Mouse (Mus musculus): ENCODE data around the gene Wnt1. TPM values are rescaled to one million over a fixed set of nuclear protein-coding genes. Genes with fewer than 3 reads are reported as not detected.

Wnt1 gene
- polyA plus RNA-seq, 1 experiment from 2014 or later, result 2.0 TPM

DNA sequence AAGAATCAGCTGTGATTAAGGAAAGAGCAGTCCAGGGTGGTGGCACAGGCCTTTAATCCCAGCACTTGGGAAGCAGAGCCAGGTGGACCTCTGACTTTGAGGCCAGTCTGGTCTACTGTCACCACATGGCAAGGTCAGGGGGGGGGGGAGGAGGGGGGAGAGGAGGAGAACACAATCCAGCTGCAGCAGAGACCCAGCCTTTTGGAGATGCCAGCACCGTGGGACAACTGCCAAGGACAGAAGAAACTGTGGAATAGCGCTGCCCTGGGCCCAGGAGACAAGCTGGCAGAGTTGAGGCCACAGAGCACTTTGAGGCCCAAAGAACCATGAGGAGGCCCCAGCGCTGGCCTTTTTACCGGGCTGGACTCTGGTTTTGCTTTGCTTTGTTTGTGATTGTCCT, 23.7 kb upstream of the Wnt1 start:
- 66% methylated on average over 4 of the region's 4 CpGs for WGBS
- peaks cover 45% of the 10 kb centered on the region for H3K27me3 ChIP-seq (replicated peaks)

DNA sequence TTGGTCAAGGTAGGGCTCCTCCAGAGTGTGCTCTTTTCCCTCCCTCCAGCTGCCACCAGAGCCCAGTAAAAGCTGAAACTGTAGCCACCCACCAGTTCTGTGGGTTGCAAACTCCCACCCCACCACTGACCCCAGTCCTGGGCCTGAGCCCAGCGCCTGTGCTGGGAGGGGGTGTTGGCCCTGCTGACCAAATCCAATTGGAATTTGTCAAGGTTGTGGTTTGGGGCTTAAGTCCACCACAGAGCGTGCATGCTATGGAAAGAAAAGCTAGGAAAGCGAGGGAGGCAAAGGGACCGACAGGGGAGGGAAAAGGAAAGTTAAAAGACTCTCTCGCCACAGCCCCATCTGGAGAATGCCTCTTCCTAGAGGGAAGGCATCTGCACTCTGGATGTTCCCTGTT, 21.4 kb upstream of the Wnt1 start:
- H3K9ac ChIP-seq (replicated peaks), result no peak overlapping the region
- peaks cover 22% of the 10 kb centered on the region for H3K4me1 ChIP-seq
- H3K27ac ChIP-seq (replicated peaks), result no peak overlapping the region
- no peak for ATAC-seq (ENCODE audit: low FRiP score)
- H3K27me3 ChIP-seq (replicated peaks), result peaks cover 67% of the 10 kb centered on the region
- H3K9me3 ChIP-seq (replicated peaks), result no peaks in the 10 kb centered on the region
- no peaks in the 10 kb centered on the region for H3K36me3 ChIP-seq
- WGBS, result 23% methylated on average over 5 of the region's 5 CpGs
- H3K4me3 ChIP-seq (replicated peaks), result no peak overlapping the region
- no peak overlapping the region for H3K4me2 ChIP-seq

More for the DNA sequence above, 23.7 kb upstream of the Wnt1 start:
- Histone ChIP-seq H3K9ac (replicated peaks) (no peak overlapping the region), H3K4me3 (replicated peaks) (no peak overlapping the region), H3K27ac (replicated peaks) (no peak overlapping the region), H3K36me3 (no peaks in the 10 kb centered on the region), H3K4me1 (peaks cover 21% of the 10 kb centered on the region), H3K9me3 (replicated peaks) (no peaks in the 10 kb centered on the region), H3K4me2 (no peak overlapping the region)
- ATAC-seq (ENCODE audit: low FRiP score), result no peak

DNA sequence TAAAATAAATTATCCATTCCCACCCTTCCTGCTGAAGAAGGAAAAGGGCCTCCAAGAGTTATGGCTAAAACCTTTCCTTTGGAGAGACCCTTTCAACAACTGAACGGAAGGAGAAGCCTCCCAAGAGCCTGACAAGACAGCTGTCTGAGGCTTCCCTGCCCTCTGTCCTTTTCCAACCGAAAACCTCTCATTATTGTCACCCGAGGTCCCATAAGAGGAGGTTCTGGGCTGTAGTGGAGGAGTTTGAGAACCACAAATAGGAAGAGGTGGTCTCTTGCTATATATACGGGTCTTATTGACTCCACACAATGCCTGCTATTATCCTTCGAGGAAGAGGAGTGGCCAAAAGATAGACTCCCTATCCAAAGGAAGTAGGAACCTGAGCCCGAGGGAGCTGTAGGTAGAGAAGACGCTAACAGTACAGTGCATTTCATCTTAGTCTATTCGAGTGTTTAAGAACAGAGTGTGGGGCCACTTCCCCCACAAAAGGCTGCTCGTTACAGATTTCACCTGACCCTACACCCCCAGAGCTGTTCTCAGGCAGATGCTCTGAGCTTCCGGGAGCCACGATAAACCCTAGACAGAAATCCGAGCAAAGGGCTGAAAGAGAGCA, 17.7 kb upstream of the Wnt1 start:
- no peak for ATAC-seq (ENCODE audit: low FRiP score)

DNA sequence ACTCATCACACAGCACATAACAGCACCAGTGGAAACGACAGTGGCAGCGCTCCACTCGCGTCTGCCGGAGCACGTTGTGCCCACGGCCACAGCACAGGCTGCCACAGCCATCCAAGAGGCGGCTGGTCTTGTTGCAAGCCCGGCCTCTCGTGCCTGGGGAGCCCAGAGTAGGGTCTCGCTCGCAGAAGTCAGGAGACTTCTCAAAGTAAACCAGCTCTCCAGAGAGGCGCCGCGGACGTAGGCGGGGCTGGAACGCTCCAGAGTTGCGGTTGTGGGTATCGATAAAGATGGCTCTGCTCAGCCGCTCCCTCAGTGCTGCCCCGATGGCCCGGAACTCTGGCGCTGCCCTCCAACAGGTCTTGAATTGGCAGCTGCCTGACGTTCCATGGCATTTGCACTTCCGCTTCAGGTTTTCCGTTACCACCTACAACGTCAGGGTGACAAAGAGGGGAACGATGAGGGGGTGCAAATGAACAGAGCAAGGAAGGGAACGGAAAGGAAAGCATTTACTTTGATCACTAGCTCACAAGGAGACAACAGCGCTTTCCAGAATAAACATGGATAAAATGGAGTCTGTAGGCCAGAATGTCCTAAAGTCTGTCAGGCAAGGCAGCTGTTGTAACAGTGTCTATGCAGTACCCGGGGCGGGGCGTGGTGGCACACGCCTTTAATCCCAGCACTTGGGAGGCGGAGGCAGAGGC, 17.0 kb upstream of the Wnt1 start:
- ATAC-seq (ENCODE audit: low FRiP score), result no peak
- H3K4me1 ChIP-seq, result peaks cover 35% of the 10 kb centered on the region
- peaks cover 96% of the 10 kb centered on the region for H3K27me3 ChIP-seq (replicated peaks)
- no peaks in the 10 kb centered on the region for H3K36me3 ChIP-seq
- peak overlapping the region; percentile 14; the same call in 1 of the 2 replicates for H3K9ac ChIP-seq (replicated peaks)
- 3% methylated on average over 36 of the region's 36 CpGs for WGBS
- no peaks in the 10 kb centered on the region for H3K9me3 ChIP-seq (replicated peaks)
- H3K4me3 ChIP-seq (replicated peaks), result peak overlapping the region; percentile 24
- no peak overlapping the region for H3K27ac ChIP-seq (replicated peaks)
- peak overlapping the region; percentile 51 for H3K4me2 ChIP-seq

More for the DNA sequence above, 17.7 kb upstream of the Wnt1 start:
- Histone ChIP-seq H3K27me3 (replicated peaks) (peaks cover 88% of the 10 kb centered on the region), H3K9me3 (replicated peaks) (no peaks in the 10 kb centered on the region), H3K4me2 (peak overlapping the region; percentile 51), H3K4me3 (replicated peaks) (peak overlapping the region; percentile 24), H3K9ac (replicated peaks) (peak overlapping the region; percentile 14; the same call in 1 of the 2 replicates), H3K27ac (replicated peaks) (no peak overlapping the region), H3K4me1 (peaks cover 28% of the 10 kb centered on the region), H3K36me3 (no peaks in the 10 kb centered on the region)
- WGBS, result 4% methylated on average over 12 of the region's 12 CpGs

DNA sequence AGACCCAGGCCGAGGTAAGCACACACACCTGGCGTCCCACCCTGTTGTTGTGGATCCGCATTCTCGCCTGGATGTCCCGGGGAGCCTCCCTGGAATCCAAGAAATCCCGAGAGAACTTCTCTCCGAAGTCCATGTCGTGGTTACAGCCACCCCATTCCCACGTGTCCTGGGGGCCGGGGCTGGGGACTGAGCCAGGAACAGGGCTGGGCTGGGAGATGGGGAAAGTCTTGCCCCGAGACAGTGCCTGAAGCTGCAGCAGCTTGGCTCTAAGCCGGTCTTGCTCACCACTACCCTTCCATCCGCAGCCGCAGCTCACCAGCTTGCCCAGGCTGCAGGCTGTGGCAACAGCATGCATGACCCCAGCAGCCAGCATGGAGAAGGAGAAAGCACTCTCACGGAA, 15.6 kb upstream of the Wnt1 start:
- WGBS, result 6% methylated on average over 15 of the region's 15 CpGs
- no peak for ATAC-seq (ENCODE audit: low FRiP score)
- Histone ChIP-seq H3K27me3 (replicated peaks) (peaks cover 98% of the 10 kb centered on the region), H3K4me2 (no peak overlapping the region), H3K9ac (replicated peaks) (no peak overlapping the region), H3K4me1 (peaks cover 44% of the 10 kb centered on the region), H3K36me3 (no peaks in the 10 kb centered on the region), H3K9me3 (replicated peaks) (no peaks in the 10 kb centered on the region), H3K27ac (replicated peaks) (no peak overlapping the region), H3K4me3 (replicated peaks) (no peak overlapping the region)

DNA sequence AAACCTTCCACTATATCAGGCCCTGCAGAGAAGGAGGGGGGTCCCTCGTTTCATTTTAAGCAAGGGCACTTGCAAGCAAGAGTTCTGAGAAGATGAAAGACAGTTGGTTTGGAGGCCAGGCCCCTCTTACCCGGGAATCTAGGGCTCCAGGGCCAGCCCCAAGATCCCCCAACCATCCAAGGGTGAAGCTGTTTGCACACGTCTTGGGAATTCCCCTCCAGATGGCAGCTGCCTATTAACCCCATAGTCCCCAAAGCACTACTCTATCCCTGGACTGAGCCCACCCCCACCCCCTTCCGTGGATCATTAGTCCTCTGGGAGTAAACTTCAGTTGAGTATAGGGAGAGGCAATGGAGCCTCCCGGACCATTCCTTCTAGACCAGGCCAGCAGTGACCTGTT, 14.1 kb upstream of the Wnt1 start:
- Histone ChIP-seq H3K4me2 (no peak overlapping the region), H3K4me3 (replicated peaks) (no peak overlapping the region), H3K27ac (replicated peaks) (no peak overlapping the region), H3K9me3 (replicated peaks) (no peaks in the 10 kb centered on the region), H3K4me1 (peaks cover 44% of the 10 kb centered on the region), H3K27me3 (replicated peaks) (peaks cover 98% of the 10 kb centered on the region), H3K36me3 (no peaks in the 10 kb centered on the region), H3K9ac (replicated peaks) (no peak overlapping the region)
- WGBS, result 2% methylated on average over 5 of the region's 5 CpGs
- ATAC-seq (ENCODE audit: low FRiP score), result no peak

DNA sequence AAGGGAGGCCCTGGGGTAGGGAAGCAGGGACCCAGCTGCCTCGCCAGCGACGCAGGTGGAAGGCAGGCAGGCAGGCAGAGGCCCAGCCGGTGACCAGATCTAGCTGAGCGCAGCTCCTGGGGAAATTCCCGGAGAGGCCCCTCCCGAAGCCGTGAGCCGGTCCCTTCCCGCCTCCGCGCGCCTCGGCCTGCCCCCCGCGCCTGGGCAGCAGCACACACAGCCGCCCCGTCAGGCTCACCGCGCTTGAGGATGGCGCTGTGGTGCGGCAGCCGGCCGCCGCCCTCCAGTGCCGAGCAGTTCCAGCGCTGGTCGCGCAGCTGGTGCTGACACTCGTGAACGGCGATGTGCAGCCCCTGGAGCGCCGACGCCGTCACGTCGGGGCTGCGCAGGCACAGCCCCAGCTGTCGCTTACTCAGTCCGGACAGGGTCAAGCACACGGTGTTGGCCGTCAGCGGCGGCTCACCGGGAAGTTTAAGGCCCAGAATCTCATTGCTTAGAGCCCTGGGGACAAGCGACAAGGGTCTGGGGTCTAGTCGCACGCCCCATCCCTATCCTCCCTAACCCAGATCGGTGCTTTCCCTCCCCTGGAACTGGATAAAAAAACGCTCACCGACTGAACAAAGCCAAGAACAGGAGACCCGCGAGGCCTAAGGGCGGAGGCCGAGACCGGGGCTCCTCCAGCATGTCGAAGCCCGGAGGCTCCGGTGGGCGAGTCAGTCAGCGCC, 13.2 kb upstream of the Wnt1 start:
- H3K9ac ChIP-seq (replicated peaks), result no peak overlapping the region; the same call in 1 of the 2 replicates
- WGBS, result under 1% methylated on average over 62 of the region's 62 CpGs
- H3K27me3 ChIP-seq (replicated peaks), result peaks cover 98% of the 10 kb centered on the region
- peak overlapping the region; percentile 29 for H3K4me3 ChIP-seq (replicated peaks)
- H3K4me1 ChIP-seq, result peaks cover 47% of the 10 kb centered on the region
- peak overlapping the region; percentile 50 for H3K4me2 ChIP-seq
- ATAC-seq (ENCODE audit: low FRiP score), result peak; percentile 42; the same call in 1 of the 2 replicates
- no peaks in the 10 kb centered on the region for H3K9me3 ChIP-seq (replicated peaks)
- no peak overlapping the region for H3K27ac ChIP-seq (replicated peaks)
- no peaks in the 10 kb centered on the region for H3K36me3 ChIP-seq

DNA sequence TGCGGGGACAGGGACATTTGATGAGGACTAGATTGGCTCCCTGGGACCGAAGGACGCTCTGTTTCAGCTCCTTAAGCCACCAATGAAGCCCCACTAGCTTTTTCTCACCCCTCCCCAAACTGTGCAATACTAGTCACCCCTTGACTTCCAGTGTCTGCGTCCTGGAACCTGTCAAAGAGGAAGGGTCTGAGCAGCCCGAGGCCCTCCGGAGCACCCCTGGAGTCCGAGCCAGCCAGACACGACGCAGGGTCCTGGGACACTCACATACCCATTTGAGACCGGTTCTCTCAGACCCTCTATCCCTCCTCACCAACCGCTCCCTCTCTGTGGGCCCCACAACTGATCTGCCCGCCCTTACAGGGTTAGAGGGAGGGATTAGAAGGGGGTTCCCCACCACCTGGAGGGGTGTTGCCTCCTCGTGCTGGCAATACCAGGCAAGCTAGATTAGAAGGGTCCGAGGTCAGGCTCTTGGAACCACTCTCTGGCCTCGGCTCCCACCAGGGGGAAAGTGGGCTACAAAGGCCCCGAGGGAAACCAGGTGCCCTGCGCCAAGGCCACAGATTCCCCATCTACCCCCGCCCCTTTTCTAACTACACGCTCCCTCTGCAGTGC, 12.5 kb upstream of the Wnt1 start:
- no peak for ATAC-seq (ENCODE audit: low FRiP score)
- Histone ChIP-seq H3K4me3 (replicated peaks) (peak overlapping the region; percentile 29), H3K4me1 (peaks cover 44% of the 10 kb centered on the region), H3K4me2 (no peak overlapping the region), H3K9me3 (replicated peaks) (no peaks in the 10 kb centered on the region), H3K27ac (replicated peaks) (no peak overlapping the region), H3K36me3 (no peaks in the 10 kb centered on the region), H3K9ac (replicated peaks) (no peak overlapping the region), H3K27me3 (replicated peaks) (peaks cover 98% of the 10 kb centered on the region)
- 4% methylated on average over 19 of the region's 19 CpGs for WGBS

DNA sequence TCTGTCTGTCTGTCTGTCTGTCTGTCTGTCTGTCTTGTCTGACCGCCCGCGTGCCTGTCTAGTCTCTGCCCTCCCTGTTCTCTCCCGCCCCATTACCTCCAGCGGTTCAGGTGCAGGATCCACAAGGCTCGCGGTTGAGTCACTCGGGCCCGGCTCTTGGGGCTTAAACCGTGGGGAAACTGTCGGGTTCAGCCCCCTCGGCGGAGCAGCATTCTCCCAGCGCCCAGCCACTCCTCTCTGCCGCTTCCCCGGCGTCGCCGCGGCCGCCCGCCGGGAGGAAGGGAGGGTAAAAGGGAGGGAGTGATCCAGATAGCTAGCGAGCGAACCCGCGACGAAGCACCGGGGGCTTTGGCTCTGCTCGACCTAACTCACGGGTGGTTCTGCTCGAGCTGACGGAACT, 11.9 kb upstream of the Wnt1 start, which contains the start of gene Wnt10b:
Gene Wnt10b, minus strand, starts transcription at position 389 of the 400 bp plus-strand sequence.
- no peak within 1 kb of the TSS for H3K27ac ChIP-seq (replicated peaks)
- peak within 1 kb of the TSS; percentile 31; the same call in 1 of the 2 replicates for H3K9ac ChIP-seq (replicated peaks)
- under 1% methylated on average over 27 of the region's 33 CpGs for WGBS
- H3K4me2 ChIP-seq, result peak within 1 kb of the TSS; percentile 55
- ATAC-seq (ENCODE audit: low FRiP score), result no peak
- peaks cover 96% of the 10 kb centered on the region for H3K27me3 ChIP-seq (replicated peaks)
- H3K9me3 ChIP-seq (replicated peaks), result no peaks in the 10 kb centered on the region
- H3K4me3 ChIP-seq (replicated peaks), result peak within 1 kb of the TSS; percentile 29
- peaks cover 38% of the 10 kb centered on the region for H3K4me1 ChIP-seq
- H3K36me3 ChIP-seq, result no peaks in the 10 kb centered on the region

DNA sequence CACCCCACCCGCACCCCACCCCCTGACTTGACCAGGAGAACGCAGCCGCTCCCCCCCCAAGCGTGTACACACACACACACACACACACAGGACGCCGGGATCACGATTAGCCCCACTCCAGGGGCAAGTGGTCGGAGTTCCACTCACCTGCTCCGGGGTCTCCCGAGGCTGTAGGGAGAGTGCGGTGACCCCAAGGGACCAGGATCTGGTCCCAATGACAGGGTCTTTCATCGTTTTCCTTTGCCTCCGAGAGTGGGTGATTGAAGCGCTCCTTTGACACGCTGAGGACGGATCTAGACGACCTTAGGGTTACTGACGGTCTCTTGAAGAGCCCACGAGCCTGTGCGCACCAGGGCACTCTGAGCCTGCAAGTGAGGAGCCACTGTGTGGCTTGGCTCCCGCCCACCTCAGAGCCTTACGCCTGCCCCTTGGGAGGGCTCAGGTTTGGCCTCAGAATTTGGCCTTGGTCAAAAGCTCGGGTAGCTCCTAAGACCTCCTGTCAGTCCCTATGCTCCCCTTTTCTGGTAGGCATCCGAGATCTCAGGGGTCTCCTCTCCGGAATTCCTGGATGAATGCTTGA, 11.4 kb upstream of the Wnt1 start:
- peak overlapping the region; percentile 29 for H3K4me3 ChIP-seq (replicated peaks)
- H3K27ac ChIP-seq (replicated peaks), result no peak overlapping the region
- peak overlapping the region; percentile 55 for H3K4me2 ChIP-seq
- no peaks in the 10 kb centered on the region for H3K9me3 ChIP-seq (replicated peaks)
- H3K9ac ChIP-seq (replicated peaks), result no peak overlapping the region
- WGBS, result under 1% methylated on average over 25 of the region's 25 CpGs
- peaks cover 94% of the 10 kb centered on the region for H3K27me3 ChIP-seq (replicated peaks)
- ATAC-seq (ENCODE audit: low FRiP score), result no peak
- H3K4me1 ChIP-seq, result peaks cover 34% of the 10 kb centered on the region
- H3K36me3 ChIP-seq, result no peaks in the 10 kb centered on the region

DNA sequence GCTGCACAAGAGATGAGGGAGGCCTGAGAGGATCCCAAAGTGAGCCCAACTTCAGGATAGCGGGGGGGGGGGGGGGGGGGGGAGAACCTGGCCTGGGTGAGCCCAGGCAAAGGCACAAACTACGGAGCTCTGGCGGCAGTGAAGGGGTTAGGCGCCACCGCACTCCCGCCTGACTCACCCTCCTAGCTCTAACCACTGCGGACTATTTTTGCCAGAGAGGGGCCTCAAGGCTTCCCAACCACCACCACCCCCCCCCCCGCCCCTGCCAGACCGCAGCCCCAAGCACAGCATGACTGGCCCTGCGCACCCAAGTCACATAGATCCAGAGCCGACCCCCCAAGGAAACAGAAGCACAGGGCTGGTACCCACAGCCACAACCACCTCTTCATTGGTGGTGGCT, 10.9 kb upstream of the Wnt1 start:
- H3K9me3 ChIP-seq (replicated peaks), result no peaks in the 10 kb centered on the region

More for the DNA sequence above, 10.9 kb upstream of the Wnt1 start:
- no peak for ATAC-seq (ENCODE audit: low FRiP score)
- Histone ChIP-seq H3K9ac (replicated peaks) (no peak overlapping the region), H3K4me2 (no peak overlapping the region), H3K27ac (replicated peaks) (no peak overlapping the region), H3K27me3 (replicated peaks) (peaks cover 89% of the 10 kb centered on the region), H3K36me3 (no peaks in the 10 kb centered on the region), H3K4me3 (replicated peaks) (no peak overlapping the region), H3K4me1 (peaks cover 34% of the 10 kb centered on the region)
- 5% methylated on average over 8 of the region's 11 CpGs for WGBS
